Mouse (Mus musculus): ENCODE results near the gene Myl4. TPM values are rescaled to one million over a fixed set of nuclear protein-coding genes. Genes with fewer than 3 reads are reported as not detected.

Myl4 gene
- polyA plus RNA-seq, 1 experiment from 2014 or later: 1.2 TPM

GRCm38 (mm10) chr11:104607491-104608245, 57.2 kb downstream of the Myl4 start, which contains the start of gene Itgb3:
Gene Itgb3 (plus strand): TSS chr11:104608000.
- H3K27me3 ChIP-seq (ENCODE audit: control insufficient read depth, insufficient read depth, low read length): 0 out of 2 replicates have a peak, but pooled peaks cover 5% of the 10 kb centered on the region
- H3K36me3 ChIP-seq (ENCODE audit: control insufficient read depth, insufficient read depth, low read length): no peaks in the 10 kb centered on the region
- H3K4me3 ChIP-seq (ENCODE audit: low read length): peak within 1 kb of the TSS; percentile 55
- H3K9me3 ChIP-seq (ENCODE audit: control insufficient read depth, low read length): no peaks in the 10 kb centered on the region
- H3K4me1 ChIP-seq (ENCODE audit: control insufficient read depth, insufficient read depth, low read length): 0 out of 2 replicates have a peak, but pooled peaks cover 8% of the 10 kb centered on the region
- under 1% methylated on average over 47 of the region's 51 CpGs for WGBS
- ATAC-seq (ENCODE audit: low FRiP score, low TSS enrichment): peak; percentile 89
- peak within 1 kb of the TSS; percentile 92 for H3K4me2 ChIP-seq (replicated peaks; ENCODE audit: low read depth, low read length)
- no peak within 1 kb of the TSS for H3K27ac ChIP-seq (ENCODE audit: low read depth, low read length)
- H3K9ac ChIP-seq (ENCODE audit: low read depth, low read length): peak within 1 kb of the TSS; percentile 50

- no peaks in the 10 kb centered on the region for H3K9me3 ChIP-seq (ENCODE audit: control insufficient read depth, low read length)
- 0 out of 2 replicates have a peak, but pooled peaks cover 8% of the 10 kb centered on the region for H3K4me1 ChIP-seq (ENCODE audit: control insufficient read depth, insufficient read depth, low read length)
- WGBS: 3% methylated on average over 23 of the region's 23 CpGs
- peak overlapping the region; percentile 55 for H3K4me3 ChIP-seq (ENCODE audit: low read length)
- H3K27me3 ChIP-seq (ENCODE audit: control insufficient read depth, insufficient read depth, low read length): 0 out of 2 replicates have a peak, but pooled peaks cover 5% of the 10 kb centered on the region
- no peak overlapping the region for H3K27ac ChIP-seq (ENCODE audit: low read depth, low read length)
- no peak for ATAC-seq (ENCODE audit: low FRiP score, low TSS enrichment)
- H3K9ac ChIP-seq (ENCODE audit: low read depth, low read length): peak overlapping the region; percentile 50
- no peaks in the 10 kb centered on the region for H3K36me3 ChIP-seq (ENCODE audit: control insufficient read depth, insufficient read depth, low read length)
- peak overlapping the region; percentile 92 for H3K4me2 ChIP-seq (replicated peaks; ENCODE audit: low read depth, low read length)
These were observed 57.9 kb downstream of the Myl4 start for GRCm38 (mm10) chr11:104608249-104608920.

GRCm38 (mm10) chr11:104609033-104609684, 58.7 kb downstream of the Myl4 start:
- H3K4me2 ChIP-seq (replicated peaks; ENCODE audit: low read depth, low read length): no peak overlapping the region
- H3K36me3 ChIP-seq (ENCODE audit: control insufficient read depth, insufficient read depth, low read length): no peaks in the 10 kb centered on the region
- 0 out of 2 replicates have a peak, but pooled peaks cover 5% of the 10 kb centered on the region for H3K27me3 ChIP-seq (ENCODE audit: control insufficient read depth, insufficient read depth, low read length)
- no peaks in the 10 kb centered on the region for H3K9me3 ChIP-seq (ENCODE audit: control insufficient read depth, low read length)
- H3K27ac ChIP-seq (ENCODE audit: low read depth, low read length): no peak overlapping the region
- WGBS: 77% methylated on average over 6 of the region's 6 CpGs
- 0 out of 2 replicates have a peak, but pooled peaks cover 8% of the 10 kb centered on the region for H3K4me1 ChIP-seq (ENCODE audit: control insufficient read depth, insufficient read depth, low read length)
- no peak overlapping the region for H3K4me3 ChIP-seq (ENCODE audit: low read length)
- no peak for ATAC-seq (ENCODE audit: low FRiP score, low TSS enrichment)
- no peak overlapping the region for H3K9ac ChIP-seq (ENCODE audit: low read depth, low read length)

GRCm38 (mm10) chr11:104609733-104610132, 59.3 kb downstream of the Myl4 start:
- no peak overlapping the region for H3K4me3 ChIP-seq (ENCODE audit: low read length)
- no peak overlapping the region for H3K4me2 ChIP-seq (replicated peaks; ENCODE audit: low read depth, low read length)
- 65% methylated on average over 4 of the region's 4 CpGs for WGBS
- H3K27ac ChIP-seq (ENCODE audit: low read depth, low read length): no peak overlapping the region
- no peak overlapping the region for H3K9ac ChIP-seq (ENCODE audit: low read depth, low read length)
- H3K4me1 ChIP-seq (ENCODE audit: control insufficient read depth, insufficient read depth, low read length): 0 out of 2 replicates have a peak, but pooled peaks cover 8% of the 10 kb centered on the region
- H3K27me3 ChIP-seq (ENCODE audit: control insufficient read depth, insufficient read depth, low read length): 0 out of 2 replicates have a peak, but pooled peaks cover 5% of the 10 kb centered on the region
- no peaks in the 10 kb centered on the region for H3K9me3 ChIP-seq (ENCODE audit: control insufficient read depth, low read length)
- H3K36me3 ChIP-seq (ENCODE audit: control insufficient read depth, insufficient read depth, low read length): no peaks in the 10 kb centered on the region
- no peak for ATAC-seq (ENCODE audit: low FRiP score, low TSS enrichment)

- Histone ChIP-seq H3K4me3 (ENCODE audit: low read length) (no peak overlapping the region), H3K36me3 (ENCODE audit: control insufficient read depth, insufficient read depth, low read length) (no peaks in the 10 kb centered on the region), H3K9me3 (ENCODE audit: control insufficient read depth, low read length) (no peaks in the 10 kb centered on the region), H3K27ac (ENCODE audit: low read depth, low read length) (no peak overlapping the region), H3K27me3 (ENCODE audit: control insufficient read depth, insufficient read depth, low read length) (0 out of 2 replicates have a peak, but pooled peaks cover 5% of the 10 kb centered on the region), H3K4me1 (ENCODE audit: control insufficient read depth, insufficient read depth, low read length) (0 out of 2 replicates have a peak, but pooled peaks cover 8% of the 10 kb centered on the region), H3K9ac (ENCODE audit: low read depth, low read length) (no peak overlapping the region), H3K4me2 (replicated peaks; ENCODE audit: low read depth, low read length) (no peak overlapping the region)
- 51% methylated on average over 4 of the region's 4 CpGs for WGBS
- no peak for ATAC-seq (ENCODE audit: low FRiP score, low TSS enrichment)
These were observed 61.2 kb downstream of the Myl4 start for GRCm38 (mm10) chr11:104611579-104612151.

GRCm38 (mm10) chr11:104613551-104613950, 63.1 kb downstream of the Myl4 start:
- H3K9me3 ChIP-seq (ENCODE audit: control insufficient read depth, low read length): no peaks in the 10 kb centered on the region
- H3K27ac ChIP-seq (ENCODE audit: low read depth, low read length): no peak overlapping the region
- H3K4me3 ChIP-seq (ENCODE audit: low read length): no peak overlapping the region
- no peaks in the 10 kb centered on the region for H3K36me3 ChIP-seq (ENCODE audit: control insufficient read depth, insufficient read depth, low read length)
- H3K27me3 ChIP-seq (ENCODE audit: control insufficient read depth, insufficient read depth, low read length): 0 out of 2 replicates have a peak, but pooled peaks cover 2% of the 10 kb centered on the region
- H3K4me1 ChIP-seq (ENCODE audit: control insufficient read depth, insufficient read depth, low read length): 0 out of 2 replicates have a peak, but pooled peaks cover 2% of the 10 kb centered on the region
- WGBS: 81% methylated on average over 10 of the region's 10 CpGs
- ATAC-seq (ENCODE audit: low FRiP score, low TSS enrichment): no peak
- H3K4me2 ChIP-seq (replicated peaks; ENCODE audit: low read depth, low read length): no peak overlapping the region
- H3K9ac ChIP-seq (ENCODE audit: low read depth, low read length): no peak overlapping the region

GRCm38 (mm10) chr11:104614130-104614529, 63.7 kb downstream of the Myl4 start:
- no peaks in the 10 kb centered on the region for H3K4me1 ChIP-seq (ENCODE audit: control insufficient read depth, insufficient read depth, low read length)
- H3K4me2 ChIP-seq (replicated peaks; ENCODE audit: low read depth, low read length): no peak overlapping the region
- WGBS: 89% methylated on average over 2 of the region's 2 CpGs
- ATAC-seq (ENCODE audit: low FRiP score, low TSS enrichment): no peak
- H3K27ac ChIP-seq (ENCODE audit: low read depth, low read length): no peak overlapping the region
- no peaks in the 10 kb centered on the region for H3K27me3 ChIP-seq (ENCODE audit: control insufficient read depth, insufficient read depth, low read length)
- no peak overlapping the region for H3K9ac ChIP-seq (ENCODE audit: low read depth, low read length)
- no peak overlapping the region for H3K4me3 ChIP-seq (ENCODE audit: low read length)
- H3K9me3 ChIP-seq (ENCODE audit: control insufficient read depth, low read length): no peaks in the 10 kb centered on the region
- no peaks in the 10 kb centered on the region for H3K36me3 ChIP-seq (ENCODE audit: control insufficient read depth, insufficient read depth, low read length)

GRCm38 (mm10) chr11:104616182-104616581, 65.7 kb downstream of the Myl4 start:
- Histone ChIP-seq H3K27me3 (ENCODE audit: control insufficient read depth, insufficient read depth, low read length) (no peaks in the 10 kb centered on the region; the same call in 1 of the 2 replicates), H3K9me3 (ENCODE audit: control insufficient read depth, low read length) (no peaks in the 10 kb centered on the region), H3K9ac (ENCODE audit: low read depth, low read length) (no peak overlapping the region), H3K4me2 (replicated peaks; ENCODE audit: low read depth, low read length) (no peak overlapping the region), H3K4me3 (ENCODE audit: low read length) (no peak overlapping the region), H3K27ac (ENCODE audit: low read depth, low read length) (no peak overlapping the region), H3K36me3 (ENCODE audit: control insufficient read depth, insufficient read depth, low read length) (no peaks in the 10 kb centered on the region), H3K4me1 (ENCODE audit: control insufficient read depth, insufficient read depth, low read length) (no peaks in the 10 kb centered on the region)
- no peak for ATAC-seq (ENCODE audit: low FRiP score, low TSS enrichment)
- 64% methylated on average over 5 of the region's 5 CpGs for WGBS
